Mouse (Mus musculus) hindbrain, embryonic 10.5 days (tissue): ENCODE results near the gene Patl2. TPM values are rescaled to one million over a fixed set of nuclear protein-coding genes. Genes with fewer than 3 reads are reported as not detected.
A peak's percentile ranks its signal among the peaks of the same experiment; 100 is the strongest.
"Not testable (repeated sequence)": the region's sequence is repeated elsewhere in the genome, so short reads cannot be mapped to it uniquely, and the experiment has no call there.

Experiments
- DNase-seq: peaks from one replicate; pipeline ENCODE4 v3.0.0-alpha.2; 2017; ENCODE audit warnings: low spot score
- H3K27ac ChIP-seq: fragments of 300-500 bp; sonication (generic); 2 replicates; pipeline ENCODE4 v1.5.1; 2016; ENCODE audit warnings: mild to moderate bottlenecking, moderate library complexity
- H3K27me3 ChIP-seq: fragments of 300-500 bp; sonication (generic); 2 replicates; pipeline ENCODE4 v1.6.1; 2016; ENCODE audit warnings: mild to moderate bottlenecking; ENCODE audit not compliant: poor library complexity, insufficient read depth, severe bottlenecking
- H3K36me3 ChIP-seq: fragments of 300-500 bp; sonication (generic); 2 replicates; pipeline ENCODE4 v1.6.1; 2016; ENCODE audit warnings: mild to moderate bottlenecking, moderate library complexity
- H3K4me1 ChIP-seq: fragments of 300-500 bp; sonication (generic); replicated peaks from 2 replicates; pipeline ENCODE4 v1.6.1; 2016; ENCODE audit warnings: mild to moderate bottlenecking
- H3K4me3 ChIP-seq: fragments of 300-500 bp; sonication (generic); 2 replicates; pipeline ENCODE4 v1.5.1; 2016; ENCODE audit warnings: mild to moderate bottlenecking, moderate library complexity
- H3K9me3 ChIP-seq: fragments of 300-500 bp; sonication (generic); 2 replicates; pipeline ENCODE4 v1.6.1; 2016; ENCODE audit warnings: mild to moderate bottlenecking, moderate library complexity
- WGBS: fragments of 180-500 bp; shearing (Covaris S2); methylation state at CpG from one replicate; pipeline ENCODE4 v1.1.7; 2016; 5-methylcytosine and 5-hydroxymethylcytosine counted together
- polyA plus RNA-seq: library from polyadenylated mRNA; unstranded; fragments of >200 nt; fragmentation: Nextera tagmentation; extraction: Ambion mirVana; gene quantifications from 2 replicates; pipeline ENCODE4 v1.2.1, GENCODE M21; 2016

Patl2 gene
- polyA plus RNA-seq, 1 experiment from 2014 or later, result not detected

GRCm38 (mm10) chr2:122126765-122127347, 59.1 kb downstream of the Patl2 start:
- H3K27ac ChIP-seq, result no peak overlapping the region
- 52% methylated on average over 5 of the region's 5 CpGs for WGBS
- no peak for DNase-seq

GRCm38 (mm10) chr2:122125680-122126572, 60.1 kb downstream of the Patl2 start:
- Histone ChIP-seq H3K36me3 (no peaks in the 10 kb centered on the region), H3K27ac (no peak overlapping the region), H3K4me1 (peaks cover 23% of the 10 kb centered on the region), H3K27me3 (no peaks in the 10 kb centered on the region), H3K9me3 (no peaks in the 10 kb centered on the region), H3K4me3 (no peak overlapping the region)
- WGBS, result 52% methylated on average over 12 of the region's 12 CpGs
- DNase-seq, result no peak

More at GRCm38 (mm10) chr2:122126765-122127347, 59.1 kb downstream of the Patl2 start:
- Histone ChIP-seq H3K4me3 (no peak overlapping the region), H3K27me3 (no peaks in the 10 kb centered on the region), H3K4me1 (peaks cover 23% of the 10 kb centered on the region), H3K36me3 (no peaks in the 10 kb centered on the region), H3K9me3 (no peaks in the 10 kb centered on the region)

- no peaks in the 10 kb centered on the region for H3K27me3 ChIP-seq
These were observed 67.7 kb downstream of the Patl2 start, which contains the start of gene Spg11 for GRCm38 (mm10) chr2:122117961-122118958. Gene Spg11 (minus strand): TSS chr2:122118386.

GRCm38 (mm10) chr2:122116888-122117287, 69.1 kb downstream of the Patl2 start:
- DNase-seq, result no peak
- H3K4me1 ChIP-seq, result peaks cover 23% of the 10 kb centered on the region
- peak overlapping the region; percentile 98 for H3K27ac ChIP-seq
- no peaks in the 10 kb centered on the region for H3K27me3 ChIP-seq
- H3K9me3 ChIP-seq, result no peaks in the 10 kb centered on the region
- H3K4me3 ChIP-seq, result peak overlapping the region; percentile 88
- H3K36me3 ChIP-seq, result peaks cover 22% of the 10 kb centered on the region
- 88% methylated on average over 2 of the region's 2 CpGs for WGBS

More at GRCm38 (mm10) chr2:122117961-122118958, 67.7 kb downstream of the Patl2 start, which contains the start of gene Spg11:
- Histone ChIP-seq H3K36me3 (peaks cover 14% of the 10 kb centered on the region), H3K9me3 (no peaks in the 10 kb centered on the region), H3K27ac (peak within 1 kb of the TSS; percentile 98), H3K4me1 (peaks cover 23% of the 10 kb centered on the region), H3K4me3 (peak within 1 kb of the TSS; percentile 88)
- under 1% methylated on average over 47 of the region's 47 CpGs for WGBS
- peak; percentile 99 for DNase-seq

GRCm38 (mm10) chr2:122109714-122110113, 76.3 kb downstream of the Patl2 start:
- Histone ChIP-seq H3K27me3 (no peaks in the 10 kb centered on the region), H3K4me3 (no peak overlapping the region), H3K4me1 (no peaks in the 10 kb centered on the region), H3K27ac (no peak overlapping the region), H3K9me3 (no peaks in the 10 kb centered on the region), H3K36me3 (peaks cover 77% of the 10 kb centered on the region)
- WGBS, result 92% methylated on average over 4 of the region's 4 CpGs
- no peak for DNase-seq

GRCm38 (mm10) chr2:122108101-122108500, 77.9 kb downstream of the Patl2 start:
- no peak overlapping the region for H3K4me3 ChIP-seq
- DNase-seq, result no peak
- peaks cover 72% of the 10 kb centered on the region for H3K36me3 ChIP-seq
- no peaks in the 10 kb centered on the region for H3K27me3 ChIP-seq
- no peaks in the 10 kb centered on the region for H3K9me3 ChIP-seq
- 80% methylated on average over 14 of the region's 14 CpGs for WGBS
- no peak overlapping the region for H3K27ac ChIP-seq
- no peaks in the 10 kb centered on the region for H3K4me1 ChIP-seq

GRCm38 (mm10) chr2:122102070-122102469, 83.9 kb downstream of the Patl2 start:
- no peak for DNase-seq
- no peak overlapping the region for H3K4me3 ChIP-seq
- H3K9me3 ChIP-seq, result no peaks in the 10 kb centered on the region
- peaks cover 89% of the 10 kb centered on the region for H3K36me3 ChIP-seq
- H3K4me1 ChIP-seq, result no peaks in the 10 kb centered on the region
- H3K27ac ChIP-seq, result no peak overlapping the region
- H3K27me3 ChIP-seq, result no peaks in the 10 kb centered on the region

GRCm38 (mm10) chr2:122097686-122098085, 88.3 kb downstream of the Patl2 start:
- not testable (repeated sequence) for H3K4me1 ChIP-seq, H3K27me3 ChIP-seq, DNase-seq, H3K27ac ChIP-seq, H3K4me3 ChIP-seq, H3K9me3 ChIP-seq
- peaks cover 97% of the 10 kb centered on the region for H3K36me3 ChIP-seq
- WGBS, result 86% methylated on average over 5 of the region's 5 CpGs

GRCm38 (mm10) chr2:122093844-122094243, 92.1 kb downstream of the Patl2 start:
- no peaks in the 10 kb centered on the region for H3K27me3 ChIP-seq
- H3K4me1 ChIP-seq, result no peaks in the 10 kb centered on the region
- WGBS, result 96% methylated on average over 4 of the region's 4 CpGs
- H3K36me3 ChIP-seq, result peaks cover 98% of the 10 kb centered on the region
- no peak overlapping the region for H3K27ac ChIP-seq
- H3K9me3 ChIP-seq, result no peaks in the 10 kb centered on the region
- DNase-seq, result no peak
- no peak overlapping the region for H3K4me3 ChIP-seq

- 88% methylated on average over 4 of the region's 4 CpGs for WGBS
- DNase-seq, result no peak
- Histone ChIP-seq H3K9me3 (no peaks in the 10 kb centered on the region), H3K4me1 (no peaks in the 10 kb centered on the region), H3K27ac (no peak overlapping the region), H3K36me3 (peaks cover 96% of the 10 kb centered on the region), H3K4me3 (no peak overlapping the region), H3K27me3 (no peaks in the 10 kb centered on the region)
These were observed 99.5 kb downstream of the Patl2 start for GRCm38 (mm10) chr2:122086446-122086845.

GRCm38 (mm10) chr2:122081728-122082456, 104.1 kb downstream of the Patl2 start:
- H3K36me3 ChIP-seq, result peaks cover 95% of the 10 kb centered on the region

More at GRCm38 (mm10) chr2:122081728-122082456, 104.1 kb downstream of the Patl2 start:
- Histone ChIP-seq H3K4me3 (no peak overlapping the region), H3K4me1 (no peaks in the 10 kb centered on the region), H3K27me3 (no peaks in the 10 kb centered on the region), H3K27ac (no peak overlapping the region), H3K9me3 (no peaks in the 10 kb centered on the region)
- DNase-seq, result no peak
- 73% methylated on average over 7 of the region's 7 CpGs for WGBS
